Mouse (Mus musculus) hindbrain, embryonic 15.5 days (tissue): ENCODE results near the gene Trip11. TPM values are rescaled to one million over a fixed set of nuclear protein-coding genes. Genes with fewer than 3 reads are reported as not detected.

ENCODE experiments used
- ATAC-seq: fragments of 200-750 bp; cut with Nextera tagmentation; 2 replicates; pipeline ENCODE4 v1.8.0; 2017; ENCODE audit warnings: low read depth, moderate number of reproducible peaks, moderate TSS enrichment; ENCODE audit not compliant: low FRiP score
- H3K27ac ChIP-seq: fragments of 300-500 bp; sonication (generic); replicated peaks from 2 replicates; pipeline ENCODE4 v1.5.1; 2015; ENCODE audit warnings: mild to moderate bottlenecking, inconsistent platforms
- H3K27me3 ChIP-seq: fragments of 300-500 bp; sonication (generic); 2 replicates; pipeline ENCODE4 v1.6.1; 2015; ENCODE audit warnings: control low read depth, inconsistent platforms
- H3K36me3 ChIP-seq: fragments of 300-500 bp; sonication (generic); 2 replicates; pipeline ENCODE4 v1.6.1; 2015; ENCODE audit warnings: control low read depth, inconsistent platforms
- H3K4me1 ChIP-seq: fragments of 300-500 bp; sonication (generic); replicated peaks from 2 replicates; pipeline ENCODE4 v1.6.1; 2015; ENCODE audit warnings: control low read depth, inconsistent platforms
- H3K4me2 ChIP-seq: fragments of 300-500 bp; sonication (generic); 2 replicates; pipeline ENCODE4 v1.6.1; 2015; ENCODE audit warnings: moderate library complexity, mild to moderate bottlenecking, inconsistent platforms
- H3K4me3 ChIP-seq: fragments of 300-500 bp; sonication (generic); 2 replicates; pipeline ENCODE4 v1.5.1; 2015; ENCODE audit warnings: mild to moderate bottlenecking, inconsistent platforms
- H3K9ac ChIP-seq: fragments of 300-500 bp; sonication (generic); 2 replicates; pipeline ENCODE4 v1.6.1; 2015; ENCODE audit warnings: inconsistent platforms
- H3K9me3 ChIP-seq: fragments of 300-500 bp; sonication (generic); 2 replicates; pipeline ENCODE4 v1.6.1; 2016; ENCODE audit warnings: control low read depth, inconsistent platforms
- WGBS: fragments of 180-500 bp; shearing (Covaris S2); methylation state at CpG from one replicate; pipeline ENCODE4 v1.1.7; 2015; 5-methylcytosine and 5-hydroxymethylcytosine counted together
- polyA plus RNA-seq: library from polyadenylated mRNA; unstranded; fragments of >200 nt; fragmentation: Nextera tagmentation; extraction: Ambion mirVana; gene quantifications from 2 replicates; pipeline ENCODE4 v1.2.1, GENCODE M21; 2015

Gene Trip11
- polyA plus RNA-seq, 1 experiment from 2014 or later, result 20.9 TPM

DNA sequence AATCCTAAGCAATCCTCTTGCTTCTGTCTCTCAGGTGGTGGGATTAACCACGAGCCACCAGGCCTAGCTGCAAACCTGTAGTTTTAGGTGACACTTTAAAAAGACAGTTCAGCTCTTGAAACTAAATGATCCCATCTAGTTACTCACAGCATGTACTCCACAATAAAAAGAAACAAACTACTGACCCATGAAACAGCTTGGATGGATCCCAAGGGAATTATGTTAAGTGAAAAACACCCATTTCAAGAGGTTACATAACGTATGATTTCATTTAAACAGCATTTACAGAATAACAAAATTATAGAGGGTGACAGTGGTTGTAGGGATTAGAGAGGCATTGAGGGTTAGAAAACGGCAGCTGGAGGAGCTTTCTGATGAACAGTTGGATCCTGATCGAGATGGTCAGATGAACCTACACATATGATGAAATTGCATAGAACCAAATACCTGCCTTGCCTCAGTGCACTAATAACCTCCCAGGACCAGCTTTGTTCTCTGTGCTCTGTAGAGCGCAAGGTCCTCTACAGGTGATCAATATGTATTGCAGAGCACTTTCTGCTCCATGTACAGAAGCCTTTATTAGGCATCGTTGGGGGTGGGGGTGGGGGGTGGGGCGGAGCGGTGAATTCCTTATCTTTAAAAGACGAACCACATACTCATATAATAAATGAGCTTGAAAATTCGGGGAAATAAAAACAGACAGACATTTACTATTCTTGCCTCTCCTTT, 76.4 kb downstream of the Trip11 start:
- Histone ChIP-seq H3K27ac (no peak overlapping the region), H3K36me3 (peaks cover 17% of the 10 kb centered on the region), H3K4me1 (no peaks in the 10 kb centered on the region), H3K4me3 (no peak overlapping the region), H3K4me2 (no peak overlapping the region), H3K9me3 (no peaks in the 10 kb centered on the region), H3K27me3 (no peaks in the 10 kb centered on the region), H3K9ac (no peak overlapping the region)
- ATAC-seq, result no peak
- WGBS, result 91% methylated on average over 10 of the region's 10 CpGs

- ATAC-seq, result no peak
- H3K9ac ChIP-seq, result no peak overlapping the region
- H3K36me3 ChIP-seq, result peaks cover 17% of the 10 kb centered on the region
- no peaks in the 10 kb centered on the region for H3K4me1 ChIP-seq
- H3K27ac ChIP-seq, result no peak overlapping the region
- no peak overlapping the region for H3K4me2 ChIP-seq
- H3K9me3 ChIP-seq, result no peaks in the 10 kb centered on the region
- 94% methylated on average over 4 of the region's 4 CpGs for WGBS
- no peaks in the 10 kb centered on the region for H3K27me3 ChIP-seq
- H3K4me3 ChIP-seq, result no peak overlapping the region
Observed at GRCm38 (mm10) chr12:101834715-101835114, 78.4 kb downstream of the Trip11 start.

GRCm38 (mm10) chr12:101833776-101834175, 79.3 kb downstream of the Trip11 start:
- ATAC-seq, result no peak
- 93% methylated on average over 8 of the region's 8 CpGs for WGBS
- H3K4me1 ChIP-seq, result no peaks in the 10 kb centered on the region
- no peak overlapping the region for H3K4me3 ChIP-seq
- H3K9me3 ChIP-seq, result no peaks in the 10 kb centered on the region
- no peak overlapping the region for H3K9ac ChIP-seq
- peaks cover 16% of the 10 kb centered on the region for H3K36me3 ChIP-seq
- H3K27me3 ChIP-seq, result no peaks in the 10 kb centered on the region
- H3K4me2 ChIP-seq, result no peak overlapping the region
- no peak overlapping the region for H3K27ac ChIP-seq

GRCm38 (mm10) chr12:101833115-101833506, 80.0 kb downstream of the Trip11 start:
- Histone ChIP-seq H3K27ac (no peak overlapping the region), H3K4me2 (no peak overlapping the region), H3K36me3 (peaks cover 10% of the 10 kb centered on the region), H3K4me3 (no peak overlapping the region), H3K27me3 (no peaks in the 10 kb centered on the region), H3K9ac (no peak overlapping the region), H3K9me3 (no peaks in the 10 kb centered on the region), H3K4me1 (no peaks in the 10 kb centered on the region)
- no peak for ATAC-seq
- 95% methylated on average over 6 of the region's 6 CpGs for WGBS

GRCm38 (mm10) chr12:101832179-101833114, 80.6 kb downstream of the Trip11 start:
- 92% methylated on average over 7 of the region's 7 CpGs for WGBS
- ATAC-seq, result no peak
- no peaks in the 10 kb centered on the region for H3K9me3 ChIP-seq

GRCm38 (mm10) chr12:101831221-101831620, 81.8 kb downstream of the Trip11 start:
- WGBS, result 82% methylated on average over 4 of the region's 4 CpGs
- Histone ChIP-seq H3K4me2 (no peak overlapping the region), H3K27ac (no peak overlapping the region), H3K36me3 (no peaks in the 10 kb centered on the region), H3K9ac (no peak overlapping the region), H3K27me3 (no peaks in the 10 kb centered on the region), H3K4me3 (no peak overlapping the region), H3K9me3 (no peaks in the 10 kb centered on the region), H3K4me1 (no peaks in the 10 kb centered on the region)
- ATAC-seq, result 0 out of 2 replicates have a peak, but pooled peaks have one; percentile 48

More at GRCm38 (mm10) chr12:101832179-101833114, 80.6 kb downstream of the Trip11 start:
- Histone ChIP-seq H3K27me3 (no peaks in the 10 kb centered on the region), H3K4me2 (no peak overlapping the region), H3K27ac (no peak overlapping the region), H3K4me1 (no peaks in the 10 kb centered on the region), H3K9ac (no peak overlapping the region), H3K36me3 (peaks cover 6% of the 10 kb centered on the region; the same call in 1 of the 2 replicates), H3K4me3 (no peak overlapping the region)

GRCm38 (mm10) chr12:101823161-101823560, 89.9 kb downstream of the Trip11 start:
- no peak overlapping the region for H3K4me2 ChIP-seq
- no peak overlapping the region for H3K4me3 ChIP-seq
- H3K9ac ChIP-seq, result no peak overlapping the region
- WGBS, result 92% methylated on average over 4 of the region's 4 CpGs
- H3K36me3 ChIP-seq, result no peaks in the 10 kb centered on the region
- ATAC-seq, result no peak
- H3K27me3 ChIP-seq, result peaks cover 9% of the 10 kb centered on the region; the same call in 1 of the 2 replicates
- peaks cover 13% of the 10 kb centered on the region for H3K4me1 ChIP-seq
- H3K9me3 ChIP-seq, result no peaks in the 10 kb centered on the region
- H3K27ac ChIP-seq, result no peak overlapping the region

DNA sequence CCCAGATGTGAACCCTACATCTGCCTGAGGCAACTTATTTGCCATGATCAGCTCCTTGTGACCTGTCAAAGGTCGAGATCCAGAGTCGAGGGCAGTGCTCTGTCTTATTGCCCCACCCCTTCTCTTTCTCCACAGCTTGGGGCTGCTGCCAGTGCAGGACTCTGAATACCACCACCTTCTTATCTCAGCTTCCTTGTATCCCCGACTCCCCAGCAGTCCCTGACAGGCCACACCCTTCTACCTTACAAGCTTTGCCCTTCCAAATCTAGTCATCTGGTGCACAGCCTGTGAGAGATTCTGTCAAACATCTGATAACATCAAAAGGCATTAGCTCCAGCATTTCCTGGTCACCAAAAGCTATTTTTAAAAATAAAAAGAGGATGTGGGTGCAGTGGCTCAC, 91.5 kb downstream of the Trip11 start:
- no peak for ATAC-seq
- Histone ChIP-seq H3K9ac (no peak overlapping the region), H3K4me3 (no peak overlapping the region), H3K9me3 (no peaks in the 10 kb centered on the region), H3K4me2 (no peak overlapping the region), H3K27ac (no peak overlapping the region), H3K36me3 (no peaks in the 10 kb centered on the region), H3K4me1 (peaks cover 13% of the 10 kb centered on the region), H3K27me3 (peaks cover 9% of the 10 kb centered on the region)
- 54% methylated on average over 3 of the region's 3 CpGs for WGBS

DNA sequence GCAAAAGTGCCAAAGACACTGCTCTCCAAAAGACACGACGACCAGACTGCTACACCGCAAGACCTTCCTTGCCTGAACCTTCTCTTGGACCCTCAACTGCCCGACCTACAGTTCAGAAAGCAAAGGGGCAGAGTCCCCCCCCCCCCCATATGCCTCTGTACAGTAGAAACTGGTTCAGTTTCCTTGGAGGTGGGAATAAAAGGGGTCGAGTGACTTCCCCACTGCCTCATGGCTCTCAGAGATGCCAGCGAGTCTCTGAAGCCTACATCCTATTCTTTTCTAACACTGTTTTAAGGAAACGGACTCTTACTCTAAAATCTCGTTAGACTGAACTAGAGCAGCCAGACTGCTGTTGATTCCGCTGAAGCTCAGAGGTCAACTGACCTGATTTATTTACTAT, 93.5 kb downstream of the Trip11 start:
- Histone ChIP-seq H3K9me3 (no peaks in the 10 kb centered on the region), H3K4me2 (peak overlapping the region; percentile 98), H3K9ac (no peak overlapping the region), H3K27me3 (peaks cover 9% of the 10 kb centered on the region), H3K4me3 (peak overlapping the region; percentile 50), H3K4me1 (peaks cover 13% of the 10 kb centered on the region), H3K27ac (no peak overlapping the region), H3K36me3 (no peaks in the 10 kb centered on the region)
- ATAC-seq, result 0 out of 2 replicates have a peak, but pooled peaks have one; percentile 39
- 40% methylated on average over 9 of the region's 9 CpGs for WGBS

- H3K27me3 ChIP-seq, result peaks cover 9% of the 10 kb centered on the region
- no peaks in the 10 kb centered on the region for H3K36me3 ChIP-seq
- H3K9me3 ChIP-seq, result no peaks in the 10 kb centered on the region
- ATAC-seq, result peak; percentile 66
- peak within 1 kb of the TSS; percentile 50 for H3K4me3 ChIP-seq
- peaks cover 13% of the 10 kb centered on the region for H3K4me1 ChIP-seq
- peak within 1 kb of the TSS; percentile 98 for H3K4me2 ChIP-seq
- H3K9ac ChIP-seq, result peak within 1 kb of the TSS; percentile 52
- no peak within 1 kb of the TSS for H3K27ac ChIP-seq
- WGBS, result under 1% methylated on average over 46 of the region's 46 CpGs
Observed at GRCm38 (mm10) chr12:101818608-101819370, 94.3 kb downstream of the Trip11 start, which contains the start of gene Fbln5. Gene Fbln5 (minus strand): TSS chr12:101819055.

- 31% methylated on average over 11 of the region's 11 CpGs for WGBS
- no peak for ATAC-seq
Observed at GRCm38 (mm10) chr12:101818246-101818607, 94.8 kb downstream of the Trip11 start.

More at GRCm38 (mm10) chr12:101818246-101818607, 94.8 kb downstream of the Trip11 start:
- Histone ChIP-seq H3K27me3 (peaks cover 9% of the 10 kb centered on the region), H3K4me1 (peaks cover 13% of the 10 kb centered on the region), H3K4me2 (peak overlapping the region; percentile 98), H3K9me3 (no peaks in the 10 kb centered on the region), H3K4me3 (peak overlapping the region; percentile 50), H3K27ac (no peak overlapping the region), H3K36me3 (no peaks in the 10 kb centered on the region), H3K9ac (no peak overlapping the region)
